Mouse (Mus musculus): ENCODE measurements around the gene Iglon5. TPM values are rescaled to one million over a fixed set of nuclear protein-coding genes. Genes with fewer than 3 reads are reported as not detected.

Iglon5 gene
- polyA plus RNA-seq, 1 experiment from 2014 or later: 3.7 TPM

Small RNA genes lying within 50 kb of the gene (microRNA-seq; reads per million reads assigned to microRNA genes)
- 0.80 reads per million for gene Mir7051

Other genes with a start within 250 kb of the Iglon5 start
- 13.7 and 15.6 TPM in 2 replicates for gene Zfp715, start 176.8 kb downstream of the Iglon5 start, polyA plus RNA-seq (2015; fragmentation: Nextera tagmentation; extraction: Ambion mirVana)
- gene Siglecf, start 138.7 kb downstream of the Iglon5 start, polyA plus RNA-seq (2015; fragmentation: Nextera tagmentation; extraction: Ambion mirVana): not detected in 2 replicates
- gene Siglecg, start 81.9 kb downstream of the Iglon5 start, polyA plus RNA-seq (2015; fragmentation: Nextera tagmentation; extraction: Ambion mirVana): not detected in 2 replicates
- not detected in 2 replicates for gene Lim2, start 62.4 kb downstream of the Iglon5 start, polyA plus RNA-seq (2015; fragmentation: Nextera tagmentation; extraction: Ambion mirVana)
- gene Nkg7, start 53.0 kb downstream of the Iglon5 start, polyA plus RNA-seq (2015; fragmentation: Nextera tagmentation; extraction: Ambion mirVana): not detected in 2 replicates
- gene Cldnd2, start 49.3 kb downstream of the Iglon5 start, polyA plus RNA-seq (2015; fragmentation: Nextera tagmentation; extraction: Ambion mirVana): not detected in 2 replicates
- 152 and 167 TPM in 2 replicates for gene Etfb, start 46.0 kb downstream of the Iglon5 start, polyA plus RNA-seq (2015; fragmentation: Nextera tagmentation; extraction: Ambion mirVana)
- gene Gm45233, start 45.9 kb downstream of the Iglon5 start, polyA plus RNA-seq (2015; fragmentation: Nextera tagmentation; extraction: Ambion mirVana): 0.26 and 0.47 TPM in 2 replicates
- 4.2 and 4.9 TPM in 2 replicates for gene Vsig10l, start 26.9 kb downstream of the Iglon5 start, polyA plus RNA-seq (2015; fragmentation: Nextera tagmentation; extraction: Ambion mirVana)
- gene 4931406B18Rik, start 15.9 kb upstream of the Iglon5 start, polyA plus RNA-seq (2015; fragmentation: Nextera tagmentation; extraction: Ambion mirVana): not detected in 2 replicates
- gene Cd33, start 54.4 kb upstream of the Iglon5 start, polyA plus RNA-seq (2015; fragmentation: Nextera tagmentation; extraction: Ambion mirVana): 0.57 and 1.5 TPM in 2 replicates
- gene Zfp658, start 72.2 kb upstream of the Iglon5 start, polyA plus RNA-seq (2015; fragmentation: Nextera tagmentation; extraction: Ambion mirVana): 8.8 and 9.4 TPM in 2 replicates
- 13.2 and 16.0 TPM in 2 replicates for gene Zfp719, start 89.5 kb upstream of the Iglon5 start, polyA plus RNA-seq (2015; fragmentation: Nextera tagmentation; extraction: Ambion mirVana)
- gene Zfp819, start 117.1 kb upstream of the Iglon5 start, polyA plus RNA-seq (2015; fragmentation: Nextera tagmentation; extraction: Ambion mirVana): 0.37 and 0.67 TPM in 2 replicates
- gene Ceacam18, start 144.6 kb upstream of the Iglon5 start, polyA plus RNA-seq (2015; fragmentation: Nextera tagmentation; extraction: Ambion mirVana): not detected in 2 replicates
- gene Siglece, start 170.1 kb upstream of the Iglon5 start, polyA plus RNA-seq (2015; fragmentation: Nextera tagmentation; extraction: Ambion mirVana): 0.17 and 0.28 TPM in 2 replicates
- 20.2 and 23.1 TPM in 2 replicates for gene Ctu1, start 181.9 kb upstream of the Iglon5 start, polyA plus RNA-seq (2015; fragmentation: Nextera tagmentation; extraction: Ambion mirVana)
- not detected in 2 replicates for gene Klk14, start 200.3 kb upstream of the Iglon5 start, polyA plus RNA-seq (2015; fragmentation: Nextera tagmentation; extraction: Ambion mirVana)
- not detected in 2 replicates for gene Klk13, start 222.5 kb upstream of the Iglon5 start, polyA plus RNA-seq (2015; fragmentation: Nextera tagmentation; extraction: Ambion mirVana)

Data from forebrain, embryonic 13.5 days (tissue).